In the genomic region with DNA sequence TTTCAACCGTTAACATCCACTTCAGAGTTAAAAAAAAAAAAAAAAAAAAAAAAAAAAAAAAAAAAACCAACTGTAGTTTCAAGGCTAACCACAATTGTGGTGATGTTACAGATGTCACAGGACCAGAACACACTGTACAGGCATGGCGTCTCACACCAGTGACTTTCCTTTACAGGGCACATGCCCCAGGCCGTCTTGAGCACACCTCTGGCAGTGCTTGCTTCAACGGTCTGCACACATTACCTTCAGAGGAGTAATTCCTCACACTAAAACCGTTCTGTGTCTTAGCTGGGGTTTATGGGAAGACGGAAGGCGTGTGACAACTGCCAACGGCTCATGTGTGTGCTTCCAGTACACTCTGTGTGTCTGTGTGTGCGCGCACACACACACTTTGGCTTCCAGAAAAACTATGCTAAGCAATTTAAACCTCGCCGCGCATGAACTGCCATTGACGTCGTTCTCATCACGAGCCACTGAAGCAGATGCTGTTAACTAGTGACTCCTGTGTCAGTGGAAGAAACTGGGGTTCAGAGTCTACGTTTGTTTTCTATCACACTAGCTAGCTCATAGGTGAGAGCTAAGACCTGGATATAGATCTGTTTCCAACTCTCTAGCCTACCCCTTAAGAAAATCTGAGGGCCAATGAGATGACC, we compare ENCODE assay signal across 22 mouse cellular contexts. TPM values are rescaled to one million over a fixed set of nuclear protein-coding genes. Genes with fewer than 3 reads are reported as not detected.
A peak's percentile ranks its signal among the peaks of the same experiment; 100 is the strongest.
DNase-seq lines count a peak whose midpoint lies in the region; ATAC-seq and TF ChIP-seq lines count a peak whose summit lies in the region.
"Had no signal": no experiment of that assay in that cellular context is flagged by ENCODE, and none has a peak within 500 bp of the region (broad histone marks: within the 10 kb centered on the region; RNA-seq: fewer than 3 reads in every experiment).

No protein-coding gene starts in this region.

- no peaks in the 10 kb centered on the region for H3K27me3 ChIP-seq in thymus, adult 2 months (ENCODE audit: control insufficient read depth, insufficient read depth, low read length)
- no peaks in the 10 kb centered on the region for H3K27me3 ChIP-seq in splenic B cell, adult 2 months (ENCODE audit: control insufficient read depth, insufficient read depth, low read length, poor library complexity, severe bottlenecking)
- no peaks in the 10 kb centered on the region for H3K27me3 ChIP-seq in limb, embryonic 10.5 days (ENCODE audit: low read depth, poor library complexity, severe bottlenecking)
- H3K27me3 ChIP-seq: forebrain, embryonic 15.5 days; hindbrain, embryonic 13.5 days; intestine, embryonic 15.5 days; limb, embryonic 12.5 days; liver, embryonic 13.5 days; lung, embryonic 15.5 days; neural tube, embryonic 12.5 days had no signal

- H3K9me3 ChIP-seq in limb, embryonic 10.5 days (replicated peaks), result no peaks in the 10 kb centered on the region
- H3K9me3 ChIP-seq: forebrain, embryonic 15.5 days; intestine, embryonic 15.5 days; limb, embryonic 12.5 days; liver, embryonic 13.5 days; lung, embryonic 15.5 days; neural tube, embryonic 12.5 days had no signal

- DNase-seq in thymus, adult 2 months, result peak; percentile 11
- DNase-seq in thymus, postnatal 10 days (ENCODE audit: low spot score in 2 of 2), result no peak
- DNase-seq in splenic B cell, adult 2 months (ENCODE audit: low read depth, low spot score), result peak; percentile 84
- no peak for DNase-seq in cerebellum, adult 8-10 months
- no peak for DNase-seq in limb, embryonic 10.5 days (ENCODE audit: low spot score)
- DNase-seq in heart, adult 9 months (ENCODE audit: low spot score in 2 of 2), result no peak
- DNase-seq: adrenal gland, postnatal 36 days; cerebellum, adult 9-10 months; gastrocnemius, postnatal 36 days; heart, postnatal 10 days; kidney, adult 9 months; kidney, postnatal 4 days; liver, embryonic 13.5 days; right cerebral cortex, adult 18-20 months had no signal

- peak overlapping the region; percentile 85 for H3K27ac ChIP-seq in thymus, adult 2 months (ENCODE audit: control insufficient read depth, insufficient read depth, low read length)
- no peak overlapping the region for H3K27ac ChIP-seq in limb, embryonic 10.5 days
- H3K27ac ChIP-seq: forebrain, embryonic 15.5 days; hindbrain, embryonic 13.5 days; intestine, embryonic 15.5 days; limb, embryonic 12.5 days; liver, embryonic 13.5 days; lung, embryonic 15.5 days; macrophage; neural tube, embryonic 12.5 days had no signal

- TF ChIP-seq POLR2A in thymus, adult 2 months (IDR thresholded peaks at IDR 0.05; ENCODE audit: control insufficient read depth, extremely low read depth, insufficient read depth, low read length, poor library complexity), result no peak

- H3K4me3 ChIP-seq in thymus, adult 2 months (ENCODE audit: control insufficient read depth, insufficient read depth, low read length), result no peak overlapping the region
- no peak overlapping the region for H3K4me3 ChIP-seq in limb, embryonic 10.5 days
- H3K4me3 ChIP-seq: forebrain, embryonic 15.5 days; hindbrain, embryonic 13.5 days; intestine, embryonic 15.5 days; limb, embryonic 12.5 days; liver, embryonic 13.5 days; lung, embryonic 15.5 days; neural tube, embryonic 12.5 days had no signal

- WGBS in thymus, adult 2 months, result 42% methylated on average over 17 of the region's 17 CpGs
- WGBS in limb, embryonic 10.5 days, result 90% methylated on average over 17 of the region's 17 CpGs

- no peak for TF ChIP-seq CTCF in thymus, adult 2 months (IDR thresholded peaks at IDR 0.05; ENCODE audit: borderline replicate concordance, control insufficient read depth, extremely low read depth, insufficient read depth, low read length, poor library complexity)

- ATAC-seq in common myeloid progenitor, adult 5-6 weeks (replicated peaks; ENCODE audit: low read depth, poor library complexity, severe bottlenecking), result peak; percentile 60
- ATAC-seq: forebrain, embryonic 15.5 days; intestine, embryonic 15.5 days had no signal

- H3K36me3 ChIP-seq in thymus, adult 2 months (ENCODE audit: control insufficient read depth, insufficient read depth, low read length), result no peaks in the 10 kb centered on the region
- no peaks in the 10 kb centered on the region for H3K36me3 ChIP-seq in splenic B cell, adult 2 months (ENCODE audit: control insufficient read depth, insufficient read depth, low read length, poor library complexity, severe bottlenecking)
- no peaks in the 10 kb centered on the region for H3K36me3 ChIP-seq in limb, embryonic 10.5 days
- H3K36me3 ChIP-seq: forebrain, embryonic 15.5 days; hindbrain, embryonic 13.5 days; intestine, embryonic 15.5 days; limb, embryonic 12.5 days; liver, embryonic 13.5 days; lung, embryonic 15.5 days; neural tube, embryonic 12.5 days had no signal

- H3K4me1 ChIP-seq in thymus, adult 2 months (replicated peaks; ENCODE audit: control insufficient read depth, insufficient read depth, low read length), result peaks cover 24% of the 10 kb centered on the region
- peaks cover 11% of the 10 kb centered on the region for H3K4me1 ChIP-seq in limb, embryonic 10.5 days
- H3K4me1 ChIP-seq: forebrain, embryonic 15.5 days; hindbrain, embryonic 13.5 days; intestine, embryonic 15.5 days; limb, embryonic 12.5 days; liver, embryonic 13.5 days; lung, embryonic 15.5 days; neural tube, embryonic 12.5 days had no signal

RNA-seq across cellular contexts. Expression of gene Cmc2, which starts 45.3 kb away (rescaled TPM):
- 16.2 and 18.9 TPM in 2 replicates for polyA plus RNA-seq in thymus, adult 2 months (2012; rRNA removed)
- 64.4 and 73.8 TPM in 2 replicates for total RNA-seq in common myeloid progenitor, adult 5-6 weeks (2017)
- 68.6 and 70.3 TPM in 2 replicates for polyA plus RNA-seq in limb, embryonic 10.5 days (2016; fragmentation: Nextera tagmentation; extraction: Ambion mirVana)

RNA-seq across cellular contexts. Expression of gene Cenpn, which starts 45.6 kb away (rescaled TPM):
- polyA plus RNA-seq in thymus, adult 2 months (2012; rRNA removed), result 20.5 and 22.7 TPM in 2 replicates
- 35.8 and 48.2 TPM in 2 replicates for total RNA-seq in common myeloid progenitor, adult 5-6 weeks (2017)
- 60.4 and 62.6 TPM in 2 replicates for polyA plus RNA-seq in limb, embryonic 10.5 days (2016; fragmentation: Nextera tagmentation; extraction: Ambion mirVana)

Comparison
In these comparisons a context has a peak if more than half of its experiments do, and no peak if none do; other contexts are left out.
1. DNase-seq: peak in thymus, adult 2 months (single experiment) and splenic B cell, adult 2 months (single experiment); none in thymus, postnatal 10 days (0 of 2), cerebellum, adult 8-10 months (single experiment), limb, embryonic 10.5 days (single experiment) and heart, adult 9 months (0 of 2).